Mouse (Mus musculus): ENCODE measurements around the gene Kcnrg.
A peak's percentile ranks its signal among the peaks of the same experiment; 100 is the strongest.
"Not testable (repeated sequence)": the region's sequence is repeated elsewhere in the genome, so short reads cannot be mapped to it uniquely, and the experiment has no call there.

The Kcnrg gene

GRCm38 (mm10) chr14:61607157-61607556, at the start of gene Kcnrg:
Gene Kcnrg (plus strand): TSS chr14:61607457.
- no peak for ATAC-seq (ENCODE audit: insufficient number of reproducible peaks, low FRiP score, low TSS enrichment)

GRCm38 (mm10) chr14:61558901-61559300, 48.4 kb upstream of the Kcnrg start:
- no peak for ATAC-seq (ENCODE audit: insufficient number of reproducible peaks, low FRiP score, low TSS enrichment)

DNA sequence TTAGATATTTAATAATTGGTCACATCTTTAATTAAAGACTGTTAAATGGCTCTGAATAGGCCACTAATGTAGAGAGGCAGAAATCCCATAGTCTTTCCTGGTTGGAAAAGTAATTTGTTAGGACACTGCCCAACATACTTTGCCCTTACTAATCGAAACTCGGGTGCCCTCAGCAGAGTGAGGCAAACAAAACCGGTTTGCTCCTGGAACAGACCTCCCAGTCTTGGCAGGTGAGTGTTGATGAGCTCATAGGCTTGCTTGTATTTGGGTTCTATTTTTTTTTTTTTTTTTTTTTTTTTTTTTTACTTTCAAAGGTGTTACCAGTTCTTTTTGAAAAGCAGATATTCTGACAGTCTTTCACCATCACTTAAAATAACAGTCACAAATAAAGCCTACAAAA, 47.4 kb upstream of the Kcnrg start:
- ATAC-seq (ENCODE audit: insufficient number of reproducible peaks, low FRiP score, low TSS enrichment): no peak

GRCm38 (mm10) chr14:61566211-61566610, 41.0 kb upstream of the Kcnrg start:
- not testable (repeated sequence) for ATAC-seq (ENCODE audit: insufficient number of reproducible peaks, low FRiP score, low TSS enrichment)

DNA sequence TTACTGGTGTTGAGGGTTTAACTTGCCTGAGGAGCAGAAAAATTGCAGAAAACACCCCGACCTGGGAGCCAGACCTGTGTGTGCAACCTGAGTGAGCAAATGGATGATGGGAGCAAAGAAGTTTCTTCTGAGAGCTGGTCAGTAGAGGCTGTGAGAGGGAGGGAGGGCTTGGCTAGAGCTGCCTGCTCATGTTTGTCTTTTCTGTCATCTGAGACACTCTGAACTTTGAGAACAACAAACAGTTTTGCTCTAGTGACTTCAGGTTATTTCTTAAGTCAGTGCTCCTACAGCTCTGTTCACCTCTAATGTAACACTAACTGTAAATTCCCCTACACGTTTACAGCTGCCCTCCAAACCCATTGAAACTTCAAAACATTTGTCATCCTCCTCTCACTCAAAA, 37.9 kb upstream of the Kcnrg start:
- no peak for ATAC-seq (ENCODE audit: insufficient number of reproducible peaks, low FRiP score, low TSS enrichment)

DNA sequence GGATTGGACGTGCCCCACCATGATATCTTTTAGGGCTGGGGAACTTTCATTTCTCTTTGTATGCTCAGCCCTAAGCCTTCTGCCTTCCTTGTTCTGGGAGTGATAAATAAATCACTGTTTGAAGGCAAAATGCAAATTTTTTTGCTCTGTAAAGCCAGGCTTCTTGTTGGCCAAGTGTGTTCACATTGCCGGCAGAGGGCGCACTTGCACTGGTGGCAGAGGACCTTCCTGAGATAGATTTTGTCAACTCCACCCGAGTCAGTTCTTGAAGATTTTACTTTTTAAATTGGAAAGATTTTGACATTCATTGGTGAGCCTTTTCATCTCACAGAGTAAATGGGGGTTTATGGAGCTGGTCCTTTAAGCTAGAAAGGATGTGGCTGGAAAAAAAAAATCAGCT, 35.9 kb upstream of the Kcnrg start:
- no peak for ATAC-seq (ENCODE audit: insufficient number of reproducible peaks, low FRiP score, low TSS enrichment)

DNA sequence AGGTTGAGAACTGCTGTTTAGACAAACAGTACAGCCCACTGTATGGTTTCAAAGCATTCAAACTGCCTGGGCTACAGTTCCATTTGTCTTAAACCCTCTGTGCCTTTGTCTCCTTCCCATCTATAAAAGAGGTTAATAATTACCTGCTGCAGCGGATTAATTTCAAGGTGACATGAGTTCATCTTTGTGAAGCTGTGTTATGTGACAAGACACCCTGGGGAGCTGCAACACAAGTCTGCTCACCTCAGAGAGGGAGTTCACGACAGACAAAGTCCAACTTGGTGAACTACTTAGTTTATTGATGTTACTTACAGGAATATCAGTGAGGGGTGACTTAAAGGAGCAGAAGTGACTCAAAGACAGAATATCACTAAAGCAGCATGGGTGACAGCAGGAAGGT, 35.1 kb upstream of the Kcnrg start:
- ATAC-seq (ENCODE audit: insufficient number of reproducible peaks, low FRiP score, low TSS enrichment): no peak

DNA sequence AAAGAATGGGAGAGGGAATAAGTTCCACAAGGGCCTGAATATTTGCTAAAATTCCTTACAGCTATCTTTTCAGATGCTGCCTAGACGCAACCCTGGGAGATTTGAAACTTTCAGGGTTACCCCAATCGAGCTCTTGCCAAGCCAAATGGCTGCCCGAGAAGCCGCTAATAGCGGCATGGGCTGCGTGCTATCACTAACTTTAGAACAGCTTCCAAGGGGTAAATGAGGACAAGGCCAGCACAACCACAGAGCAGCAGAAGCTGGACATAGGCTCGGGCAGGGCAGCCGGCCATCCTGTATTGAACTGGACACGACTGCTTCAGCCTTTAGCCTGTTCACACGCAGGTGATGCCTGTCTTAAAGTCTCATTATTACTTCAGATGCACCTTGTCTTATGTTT, 32.2 kb upstream of the Kcnrg start:
- ATAC-seq (ENCODE audit: insufficient number of reproducible peaks, low FRiP score, low TSS enrichment): no peak

GRCm38 (mm10) chr14:61575941-61576340, 31.3 kb upstream of the Kcnrg start:
- ATAC-seq (ENCODE audit: insufficient number of reproducible peaks, low FRiP score, low TSS enrichment): no peak

DNA sequence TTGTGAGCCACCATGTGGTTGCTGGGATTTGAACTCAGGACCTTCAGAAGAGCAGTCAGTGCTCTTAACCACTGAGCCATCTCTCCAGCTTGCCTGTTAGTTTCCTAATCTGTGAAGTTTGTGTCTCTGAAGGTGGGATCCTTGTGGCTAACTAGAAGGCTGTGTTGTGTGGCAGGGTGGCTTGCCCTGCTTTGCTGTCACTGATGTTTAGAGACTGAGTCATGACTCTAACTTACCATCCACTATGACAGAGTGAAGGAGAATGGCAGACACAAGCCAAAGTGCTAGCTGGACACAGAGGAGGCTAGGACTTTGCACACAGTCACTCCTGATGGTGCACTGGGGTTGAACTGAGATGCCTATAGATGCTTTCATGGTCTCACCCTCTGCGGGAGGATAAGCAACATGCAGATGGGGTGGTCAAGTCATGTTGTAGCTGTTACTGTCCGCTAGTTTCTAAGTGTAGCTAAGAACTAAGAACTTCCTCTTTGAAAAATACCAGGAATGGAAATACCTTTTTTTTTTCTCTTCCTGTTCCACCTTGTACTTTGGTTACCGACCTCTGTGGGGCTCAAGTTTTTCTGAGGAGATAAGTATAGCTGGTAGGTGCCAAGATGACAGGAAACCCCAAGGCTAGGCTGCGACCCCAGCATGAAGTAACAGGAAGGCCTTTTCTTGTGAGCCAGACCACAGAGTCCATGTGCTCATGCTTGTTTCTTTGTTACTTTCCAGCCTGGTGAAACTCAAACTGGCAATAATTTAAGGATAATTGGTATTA, 17.8 kb upstream of the Kcnrg start:
- no peak for ATAC-seq (ENCODE audit: insufficient number of reproducible peaks, low FRiP score, low TSS enrichment)

GRCm38 (mm10) chr14:61596719-61597426, 10.4 kb upstream of the Kcnrg start:
- ATAC-seq (ENCODE audit: insufficient number of reproducible peaks, low FRiP score, low TSS enrichment): no peak

- ATAC-seq (ENCODE audit: insufficient number of reproducible peaks, low FRiP score, low TSS enrichment): no peak
These were observed 9.3 kb upstream of the Kcnrg start, which contains the start of gene Trim13 for GRCm38 (mm10) chr14:61597968-61598367. Gene Trim13 (plus strand): TSS chr14:61598247.

DNA sequence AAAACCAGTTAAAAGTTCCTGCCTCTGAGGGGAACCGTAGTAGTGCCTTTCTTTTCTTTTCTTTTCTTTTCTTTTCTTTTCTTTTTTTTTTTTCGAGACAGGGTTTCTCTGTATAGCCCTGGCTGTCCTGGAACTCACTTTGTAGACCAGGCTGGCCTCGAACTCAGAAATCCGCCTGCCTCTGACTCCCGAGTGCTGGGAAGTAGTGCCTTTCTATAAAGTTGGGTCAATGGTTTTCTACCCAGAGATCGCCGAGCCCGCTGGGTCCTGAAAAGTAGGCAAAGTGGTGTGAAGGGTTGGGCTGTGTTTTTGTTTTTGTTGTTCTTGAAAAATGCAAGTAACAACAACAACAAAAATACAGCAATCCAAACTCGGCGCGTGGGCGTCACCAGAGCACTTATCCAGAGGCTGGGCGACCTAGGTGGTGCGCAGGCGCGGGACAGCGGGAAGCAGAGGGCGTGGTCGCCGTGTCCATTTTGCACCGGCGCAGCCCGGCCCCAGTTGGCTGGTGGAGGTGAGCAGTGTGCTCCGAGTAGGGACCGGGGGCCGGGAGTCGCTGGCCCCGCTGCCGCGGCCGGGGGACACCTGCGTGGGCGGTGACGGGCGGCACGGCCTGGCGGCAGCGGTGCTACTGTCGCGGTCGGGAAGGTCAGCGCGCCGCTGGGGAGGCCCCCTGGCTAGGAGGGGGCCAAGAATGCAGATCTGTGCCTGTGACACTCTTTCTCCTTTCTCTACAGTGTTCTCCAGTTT, 8.0 kb upstream of the Kcnrg start:
- peak; percentile 96 for ATAC-seq (ENCODE audit: insufficient number of reproducible peaks, low FRiP score, low TSS enrichment)

- no peak for ATAC-seq (ENCODE audit: insufficient number of reproducible peaks, low FRiP score, low TSS enrichment)
These were observed 5.9 kb upstream of the Kcnrg start for GRCm38 (mm10) chr14:61601348-61601747.

DNA sequence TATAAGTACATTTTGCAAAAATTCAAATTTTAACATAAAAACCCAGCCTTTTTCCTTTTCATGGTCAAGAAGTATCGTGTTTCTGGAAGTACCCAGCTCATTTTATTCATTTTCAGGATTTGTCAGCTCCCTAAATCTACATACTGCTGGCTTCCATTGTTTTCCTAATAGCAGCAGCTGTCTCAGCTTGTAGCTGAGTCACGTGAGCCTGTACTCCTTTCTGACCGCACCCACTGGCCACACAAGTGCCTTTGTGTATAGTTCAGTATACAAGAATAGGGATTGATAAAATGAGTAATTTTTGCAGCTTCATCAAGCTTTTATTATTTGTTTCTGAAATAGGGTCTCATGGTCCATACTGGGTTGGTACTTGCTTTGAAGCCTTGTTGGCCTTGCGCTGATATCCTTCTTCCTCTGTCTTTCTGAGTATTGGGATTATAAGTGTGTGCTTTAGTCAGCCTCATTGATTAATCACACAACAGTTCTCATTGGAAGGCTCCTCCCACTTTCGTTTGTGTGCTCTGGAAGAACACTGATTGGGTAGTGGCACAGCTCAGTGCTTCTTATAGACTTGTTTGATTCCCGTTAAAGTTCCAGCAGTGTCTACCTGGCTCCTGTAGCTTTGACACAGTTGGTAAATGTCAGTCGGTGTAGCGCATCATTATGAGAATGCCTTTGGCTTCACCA, 4.0 kb upstream of the Kcnrg start:
- ATAC-seq (ENCODE audit: insufficient number of reproducible peaks, low FRiP score, low TSS enrichment): no peak

GRCm38 (mm10) chr14:61604081-61604480, 3.2 kb upstream of the Kcnrg start:
- ATAC-seq (ENCODE audit: insufficient number of reproducible peaks, low FRiP score, low TSS enrichment): no peak

DNA sequence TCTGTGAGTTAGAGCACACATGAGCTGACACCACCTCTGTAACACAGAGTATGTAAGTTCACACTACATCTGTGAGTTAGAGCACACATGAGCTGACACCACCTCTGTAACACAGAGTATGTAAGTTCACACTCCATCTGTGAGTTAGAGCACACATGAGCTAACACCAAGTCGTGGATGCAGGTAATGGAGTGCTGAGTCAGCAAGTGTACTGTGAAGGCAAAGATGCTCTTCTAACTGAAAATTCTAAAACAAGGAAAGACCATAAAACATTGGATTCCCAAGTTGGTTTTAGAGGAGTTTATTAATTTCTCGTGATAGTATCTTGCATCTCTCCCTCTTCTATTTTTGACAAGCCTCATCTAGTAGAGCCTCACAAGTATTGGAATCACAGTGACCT, 1.2 kb upstream of the Kcnrg start:
- not testable (repeated sequence) for ATAC-seq (ENCODE audit: insufficient number of reproducible peaks, low FRiP score, low TSS enrichment)

- no peak for ATAC-seq (ENCODE audit: insufficient number of reproducible peaks, low FRiP score, low TSS enrichment)
These were observed 4.5 kb downstream of the Kcnrg start for GRCm38 (mm10) chr14:61611766-61612165.

DNA sequence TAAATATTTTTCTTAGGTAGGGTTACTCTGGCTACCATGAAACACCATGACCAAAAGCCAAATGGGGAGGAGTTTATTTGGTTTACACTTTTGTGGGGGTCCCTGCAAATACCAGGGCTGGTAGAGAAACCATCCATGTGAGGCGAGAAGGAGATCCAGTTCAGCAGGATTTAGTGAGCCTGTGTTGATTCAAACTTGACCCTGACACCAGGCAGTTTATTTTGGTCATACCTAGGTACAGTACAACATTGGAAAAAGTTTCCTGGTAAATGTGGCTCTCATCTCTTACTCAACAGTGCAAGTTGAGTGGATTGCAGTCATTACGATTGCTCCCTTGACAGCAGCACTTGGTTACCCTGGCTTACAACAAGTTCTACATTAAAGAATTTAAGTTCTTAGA, 6.1 kb downstream of the Kcnrg start:
- no peak for ATAC-seq (ENCODE audit: insufficient number of reproducible peaks, low FRiP score, low TSS enrichment)

- no peak for ATAC-seq (ENCODE audit: insufficient number of reproducible peaks, low FRiP score, low TSS enrichment)
These were observed 13.1 kb downstream of the Kcnrg start for GRCm38 (mm10) chr14:61620371-61620770.

GRCm38 (mm10) chr14:61635969-61636368, 28.7 kb downstream of the Kcnrg start:
- ATAC-seq (ENCODE audit: insufficient number of reproducible peaks, low FRiP score, low TSS enrichment): no peak

Data from cerebellum, adult (tissue).